Mouse (Mus musculus) liver, adult 2 months (tissue): ENCODE results near the gene Ppfia3.

ENCODE experiments used
- CTCF ChIP-seq: fragments of 200-500 bp; IDR thresholded peaks from 2 replicates; pipeline ENCODE4 v1.5.1; 2011; ENCODE audit warnings: low read depth, low read length, control low read depth
- POLR2A ChIP-seq: fragments of 200-500 bp; IDR thresholded peaks from 2 replicates; pipeline ENCODE4 v1.6.1; 2011; ENCODE audit warnings: low read length, control low read depth; ENCODE audit not compliant: insufficient read depth; ENCODE audit errors: extremely low read depth

DNA sequence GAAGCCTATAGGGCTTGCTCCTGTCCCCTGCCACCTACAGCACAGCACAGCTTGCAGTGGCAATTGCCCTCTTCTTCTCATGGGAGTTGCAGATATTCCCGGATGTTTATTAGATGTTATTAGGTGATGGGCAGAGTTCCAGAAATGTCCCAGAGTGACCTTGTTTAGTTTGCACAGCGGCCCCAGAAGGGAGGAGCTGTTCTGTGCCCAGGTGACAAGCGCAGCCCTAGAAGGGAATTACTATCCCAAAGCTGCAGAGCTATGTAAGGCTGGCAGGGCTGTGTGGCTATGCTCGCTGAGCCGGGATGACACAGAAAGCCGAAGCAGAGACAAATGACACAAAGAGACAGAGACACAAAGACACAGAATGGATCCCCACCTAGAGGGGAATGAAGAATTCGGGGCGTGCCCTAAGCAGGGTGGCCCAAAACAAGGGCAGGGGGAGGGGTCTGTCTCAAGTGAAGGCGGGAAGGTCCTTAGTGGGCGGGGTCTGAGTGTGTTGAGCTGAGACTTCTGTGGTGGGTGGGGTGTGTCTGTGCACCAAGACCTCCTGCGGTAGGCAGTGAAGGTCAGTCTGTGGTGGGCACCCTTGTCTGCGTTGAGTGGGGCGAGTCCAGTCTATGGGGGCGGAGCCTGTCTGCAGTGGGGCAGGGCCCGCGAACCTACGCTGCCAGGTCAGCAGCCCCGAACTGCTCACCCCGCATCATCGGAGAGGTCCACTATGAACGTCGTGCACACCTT is 34.0 kb downstream of the Ppfia3 start:
- TF ChIP-seq CTCF: no peak
- TF ChIP-seq POLR2A: no peak
